Mouse (Mus musculus) kidney, postnatal 0 days (tissue): ENCODE measurements around the gene Cnih4. TPM values are rescaled to one million over a fixed set of nuclear protein-coding genes. Genes with fewer than 3 reads are reported as not detected.

ENCODE experiments used
- ATAC-seq: fragments of 200-750 bp; cut with Nextera tagmentation; replicated peaks from 2 replicates; pipeline ENCODE4 v1.8.0; 2017; ENCODE audit warnings: low read depth, moderate number of reproducible peaks, moderate TSS enrichment, moderate library complexity; ENCODE audit not compliant: low FRiP score
- DNase-seq: peaks from one replicate; pipeline ENCODE4 v3.0.0-alpha.2; 2016; ENCODE audit warnings: low spot score
- H3K27ac ChIP-seq: fragments of 300-500 bp; sonication (generic); 2 replicates; pipeline ENCODE4 v1.5.1; 2014; ENCODE audit warnings: mild to moderate bottlenecking
- H3K27me3 ChIP-seq: fragments of 300-500 bp; sonication (generic); 2 replicates; pipeline ENCODE4 v1.6.1; 2014; ENCODE audit warnings: low read length, mixed read lengths; ENCODE audit not compliant: insufficient read depth
- H3K36me3 ChIP-seq: fragments of 300-500 bp; sonication (generic); 2 replicates; pipeline ENCODE4 v1.6.1; 2014; ENCODE audit warnings: low read length, mixed read lengths; ENCODE audit not compliant: insufficient read depth
- H3K4me1 ChIP-seq: fragments of 300-500 bp; sonication (generic); replicated peaks from 2 replicates; pipeline ENCODE4 v1.6.1; 2014; ENCODE audit warnings: antibody characterized with exemption, low read length, mixed read lengths; ENCODE audit not compliant: insufficient read depth
- H3K4me2 ChIP-seq: fragments of 300-500 bp; sonication (generic); 2 replicates; pipeline ENCODE4 v1.6.1; 2014; ENCODE audit warnings: mild to moderate bottlenecking, low read length, moderate library complexity, mixed read lengths
- H3K4me3 ChIP-seq: fragments of 300-500 bp; sonication (generic); replicated peaks from 2 replicates; pipeline ENCODE4 v1.5.1; 2014; ENCODE audit warnings: low read depth, low read length
- H3K9ac ChIP-seq: fragments of 300-500 bp; sonication (generic); 2 replicates; pipeline ENCODE4 v1.6.1; 2014; ENCODE audit warnings: low read depth, low read length
- H3K9me3 ChIP-seq: fragments of 300-500 bp; sonication (generic); replicated peaks from 2 replicates; pipeline ENCODE4 v1.6.1; 2016; ENCODE audit warnings: low read length, inconsistent platforms, mixed read lengths
- CTCF ChIP-seq: IDR thresholded peaks from 2 replicates; pipeline ENCODE4 v1.5.1; 2016; ENCODE audit warnings: antibody characterized with exemption, low read depth, mild to moderate bottlenecking, moderate library complexity
- WGBS: fragments of 180-500 bp; shearing (Covaris S2); extraction: QIAGEN DNeasy Blood & Tissue Kit; methylation state at CpG from one replicate; pipeline ENCODE4 v1.1.7; 2014; 5-methylcytosine and 5-hydroxymethylcytosine counted together
- polyA plus RNA-seq: library from polyadenylated mRNA; unstranded; fragments of >200 nt; fragmentation: Nextera tagmentation; extraction: Ambion mirVana; gene quantifications from 2 replicates; pipeline ENCODE4 v1.2.1, GENCODE M21; 2015

Cnih4 gene
- polyA plus RNA-seq, 1 experiment from 2014 or later: 123 TPM

DNA sequence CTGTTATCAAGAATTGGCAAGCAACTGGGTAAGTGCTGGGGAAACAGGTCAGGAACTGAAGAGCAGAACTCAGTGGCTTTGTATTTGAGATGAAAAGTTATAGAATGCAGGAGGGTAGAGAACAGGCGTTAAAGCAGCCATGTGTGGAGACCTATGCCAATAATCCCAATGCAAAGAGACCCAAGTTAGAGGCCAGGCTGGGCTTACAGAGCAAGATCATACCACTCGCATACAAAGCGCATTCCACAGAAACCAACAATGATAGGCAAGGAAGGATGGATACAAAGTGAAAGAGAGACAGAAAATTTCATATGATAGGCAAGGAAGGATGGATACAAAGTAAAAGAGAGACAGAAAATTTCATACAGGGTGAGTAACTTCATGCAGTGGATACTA, 5.9 kb downstream of the Cnih4 start:
- Histone ChIP-seq H3K27ac (no peak overlapping the region), H3K4me1 (peaks cover 6% of the 10 kb centered on the region; the same call in 1 of the 2 replicates), H3K4me2 (no peak overlapping the region), H3K36me3 (peaks cover 9% of the 10 kb centered on the region; the same call in 1 of the 2 replicates), H3K9ac (no peak overlapping the region), H3K27me3 (no peaks in the 10 kb centered on the region), H3K9me3 (no peaks in the 10 kb centered on the region), H3K4me3 (peak overlapping the region; percentile 96)
- no peak for ATAC-seq
- DNase-seq: no peak
- WGBS: 62% methylated on average over 3 of the region's 3 CpGs
- no peak for TF ChIP-seq CTCF

DNA sequence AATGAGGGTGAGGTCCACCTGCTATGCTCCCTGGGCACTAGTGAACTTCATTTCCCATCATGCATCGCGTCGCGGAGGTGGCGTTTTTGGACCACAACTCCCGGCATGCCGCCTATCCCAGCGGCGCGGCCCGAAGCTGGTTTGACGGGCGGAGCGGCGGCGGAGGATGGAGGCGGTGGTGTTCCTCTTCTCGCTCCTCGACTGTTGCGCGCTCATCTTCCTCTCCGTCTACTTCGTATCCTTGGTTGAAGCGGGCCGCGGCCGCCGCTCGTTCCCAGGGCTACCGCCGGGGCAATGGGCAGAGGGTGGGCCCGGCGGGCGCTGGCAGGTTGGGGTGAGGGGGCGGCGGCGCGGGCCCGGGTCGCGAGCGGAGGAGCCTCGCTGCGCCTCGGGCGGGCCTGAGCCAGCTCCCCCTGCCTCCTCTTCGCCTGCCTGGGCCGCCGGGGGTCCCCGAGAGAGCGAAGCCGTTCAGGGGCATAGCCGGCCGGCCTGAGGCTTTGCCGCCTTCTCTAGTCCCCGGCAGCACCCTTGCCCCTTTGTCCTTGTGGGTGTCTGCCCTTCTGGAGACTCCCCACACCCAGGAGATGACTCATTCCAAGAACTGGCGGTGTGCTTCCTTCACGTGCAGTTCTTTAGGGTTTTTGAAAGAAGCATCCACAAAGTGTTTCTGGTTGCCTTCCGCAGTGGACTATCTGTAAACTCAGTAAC, 6.5 kb downstream of the Cnih4 start:
- peak; percentile 94 for DNase-seq

DNA sequence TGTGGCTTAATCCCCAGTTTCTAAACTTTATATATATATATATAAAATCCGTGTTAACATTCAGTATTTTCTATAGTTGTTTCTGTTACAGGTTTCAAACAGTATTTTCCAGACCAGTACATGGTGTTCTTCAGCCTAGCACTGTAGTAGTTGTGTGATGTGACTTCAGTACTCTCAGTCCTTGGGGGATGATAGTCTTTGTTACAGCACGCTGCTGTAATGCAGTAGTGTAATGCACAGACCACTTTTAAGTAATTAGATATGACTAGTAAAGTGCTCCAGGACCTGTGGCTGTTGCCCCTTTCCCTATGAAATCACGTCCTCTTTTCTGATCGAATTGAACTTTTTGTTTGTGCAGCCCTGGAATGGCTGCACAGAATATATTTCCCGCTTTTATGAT, 7.0 kb downstream of the Cnih4 start:
- H3K4me2 ChIP-seq: peak overlapping the region; percentile 81
- peak overlapping the region; percentile 89 for H3K9ac ChIP-seq
- no peaks in the 10 kb centered on the region for H3K9me3 ChIP-seq
- DNase-seq (no peak), ATAC-seq (no peak)
- peak overlapping the region; percentile 96 for H3K4me3 ChIP-seq
- no peak overlapping the region for H3K27ac ChIP-seq
- H3K27me3 ChIP-seq: no peaks in the 10 kb centered on the region
- 24% methylated on average over 5 of the region's 5 CpGs for WGBS
- H3K4me1 ChIP-seq: peaks cover 6% of the 10 kb centered on the region; the same call in 1 of the 2 replicates
- no peak for TF ChIP-seq CTCF
- H3K36me3 ChIP-seq: peaks cover 15% of the 10 kb centered on the region; the same call in 1 of the 2 replicates

More for the DNA sequence above, 6.5 kb downstream of the Cnih4 start:
- Histone ChIP-seq H3K9ac (peak overlapping the region; percentile 89), H3K36me3 (peaks cover 15% of the 10 kb centered on the region; the same call in 1 of the 2 replicates), H3K4me3 (peak overlapping the region; percentile 96), H3K27me3 (no peaks in the 10 kb centered on the region), H3K4me2 (peak overlapping the region; percentile 81), H3K27ac (peak overlapping the region; percentile 83), H3K9me3 (no peaks in the 10 kb centered on the region), H3K4me1 (peaks cover 6% of the 10 kb centered on the region; the same call in 1 of the 2 replicates)
- TF ChIP-seq CTCF: no peak
- WGBS: under 1% methylated on average over 59 of the region's 59 CpGs
- peak; percentile 92 for ATAC-seq

DNA sequence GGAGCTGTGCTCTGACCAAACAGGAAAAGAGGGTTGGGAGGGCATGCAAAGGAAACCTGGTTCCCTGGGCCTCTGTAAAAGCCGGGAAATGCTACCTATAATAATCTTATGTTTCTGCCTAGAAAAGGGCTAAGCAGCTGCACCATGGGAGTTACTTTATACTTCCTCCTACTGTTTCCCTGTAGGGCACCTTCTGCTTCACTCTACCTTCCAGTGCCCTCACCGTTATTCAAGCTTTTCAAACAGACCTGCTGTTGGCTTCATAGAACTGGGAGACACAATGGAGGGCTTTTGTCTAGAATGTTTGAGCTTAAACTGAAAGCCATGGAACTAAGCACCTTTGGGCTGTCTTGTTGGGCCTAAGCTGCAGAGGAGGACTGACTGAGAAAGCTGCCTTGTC, 23.3 kb downstream of the Cnih4 start:
- Histone ChIP-seq H3K4me1 (no peaks in the 10 kb centered on the region), H3K4me3 (no peak overlapping the region), H3K27ac (no peak overlapping the region), H3K9me3 (no peaks in the 10 kb centered on the region), H3K36me3 (peaks cover 21% of the 10 kb centered on the region), H3K27me3 (no peaks in the 10 kb centered on the region), H3K9ac (no peak overlapping the region), H3K4me2 (no peak overlapping the region)
- TF ChIP-seq CTCF: no peak
- ATAC-seq: no peak
- WGBS: 83% methylated on average over 2 of the region's 2 CpGs
- DNase-seq: no peak

DNA sequence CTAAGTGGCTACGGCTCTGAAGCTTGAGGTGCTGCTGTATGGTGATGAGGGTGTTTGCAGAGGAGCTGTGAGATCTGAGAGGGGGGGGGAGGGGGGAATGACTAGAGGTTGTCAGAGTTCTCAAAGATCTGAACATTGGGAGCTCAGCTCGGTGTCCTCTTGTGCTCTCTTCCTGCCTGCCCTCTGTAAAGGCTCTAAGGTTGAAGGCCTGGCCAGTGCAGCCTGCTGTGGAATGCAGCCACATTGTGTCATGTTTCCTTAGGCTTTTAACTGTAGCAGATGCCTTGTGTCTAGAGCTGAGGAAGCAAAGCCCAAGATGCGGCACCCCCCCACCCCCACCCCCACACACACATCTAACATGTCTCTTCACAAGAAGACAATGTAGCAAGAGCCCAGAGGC, 23.9 kb downstream of the Cnih4 start:
- Histone ChIP-seq H3K36me3 (peaks cover 15% of the 10 kb centered on the region; the same call in 1 of the 2 replicates), H3K9ac (no peak overlapping the region), H3K4me1 (no peaks in the 10 kb centered on the region), H3K27me3 (no peaks in the 10 kb centered on the region), H3K27ac (no peak overlapping the region), H3K4me3 (no peak overlapping the region), H3K4me2 (no peak overlapping the region), H3K9me3 (no peaks in the 10 kb centered on the region)
- DNase-seq (peak; percentile 31), ATAC-seq (0 out of 2 replicates have a peak, but pooled peaks have one; percentile 35)
- no peak for TF ChIP-seq CTCF
- 58% methylated on average over 3 of the region's 3 CpGs for WGBS

DNA sequence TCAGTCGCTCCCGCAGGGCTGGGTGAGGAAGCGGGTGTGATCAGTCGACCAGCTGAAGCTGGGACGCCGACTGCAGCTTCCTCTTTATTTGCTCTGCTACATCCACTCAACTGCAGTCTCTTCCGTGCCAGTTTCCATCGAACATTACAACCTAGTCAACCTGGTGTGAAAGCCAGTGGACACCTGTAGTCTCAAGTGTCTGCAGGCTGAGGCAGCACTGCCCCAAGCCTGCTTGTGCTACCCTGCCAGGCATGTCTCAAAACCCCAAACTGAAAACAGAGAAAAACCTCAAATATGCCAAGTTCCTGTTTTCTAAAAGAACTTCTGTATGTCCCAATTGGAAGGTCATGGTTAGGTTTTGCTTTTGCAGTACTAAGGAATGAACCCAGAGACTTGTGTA, 25.7 kb downstream of the Cnih4 start:
- H3K4me2 ChIP-seq: no peak overlapping the region
- WGBS: 68% methylated on average over 8 of the region's 8 CpGs
- DNase-seq: no peak

More for the DNA sequence above, 25.7 kb downstream of the Cnih4 start:
- no peak for TF ChIP-seq CTCF
- Histone ChIP-seq H3K36me3 (peaks cover 6% of the 10 kb centered on the region; the same call in 1 of the 2 replicates), H3K27ac (no peak overlapping the region), H3K4me1 (no peaks in the 10 kb centered on the region), H3K4me3 (no peak overlapping the region), H3K9me3 (no peaks in the 10 kb centered on the region), H3K9ac (no peak overlapping the region), H3K27me3 (no peaks in the 10 kb centered on the region)
- no peak for ATAC-seq
